Mouse (Mus musculus) heart, adult 11 months (tissue): ENCODE data around the gene Oca2.

Experiments used
- DNase-seq: peaks from one replicate; pipeline ENCODE4 v3.0.0; 2022

The Oca2 gene

DNA sequence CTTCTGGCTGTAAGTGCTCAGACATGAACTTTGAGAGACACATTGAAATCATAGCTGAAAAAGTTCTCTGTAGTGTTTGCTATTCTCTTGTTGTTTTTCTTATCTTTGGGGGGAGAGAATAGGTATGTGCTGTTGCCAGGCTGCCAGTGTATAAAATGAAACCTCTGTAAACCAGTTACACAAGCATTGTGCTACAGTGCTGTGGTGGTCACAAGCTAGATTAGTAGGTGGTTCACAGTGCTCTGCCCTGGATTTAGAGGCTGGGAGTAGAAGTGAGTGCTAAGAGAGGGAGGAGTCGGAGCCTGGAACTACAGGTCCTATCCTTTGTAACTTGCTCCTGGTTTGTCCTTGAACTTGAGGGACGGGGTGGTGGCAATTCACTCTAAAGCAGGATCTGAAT, 148.7 kb downstream of the Oca2 start:
- DNase-seq: no peak

- DNase-seq: no peak
Measured at GRCm38 (mm10) chr7:56418182-56418836, 178.7 kb downstream of the Oca2 start.

DNA sequence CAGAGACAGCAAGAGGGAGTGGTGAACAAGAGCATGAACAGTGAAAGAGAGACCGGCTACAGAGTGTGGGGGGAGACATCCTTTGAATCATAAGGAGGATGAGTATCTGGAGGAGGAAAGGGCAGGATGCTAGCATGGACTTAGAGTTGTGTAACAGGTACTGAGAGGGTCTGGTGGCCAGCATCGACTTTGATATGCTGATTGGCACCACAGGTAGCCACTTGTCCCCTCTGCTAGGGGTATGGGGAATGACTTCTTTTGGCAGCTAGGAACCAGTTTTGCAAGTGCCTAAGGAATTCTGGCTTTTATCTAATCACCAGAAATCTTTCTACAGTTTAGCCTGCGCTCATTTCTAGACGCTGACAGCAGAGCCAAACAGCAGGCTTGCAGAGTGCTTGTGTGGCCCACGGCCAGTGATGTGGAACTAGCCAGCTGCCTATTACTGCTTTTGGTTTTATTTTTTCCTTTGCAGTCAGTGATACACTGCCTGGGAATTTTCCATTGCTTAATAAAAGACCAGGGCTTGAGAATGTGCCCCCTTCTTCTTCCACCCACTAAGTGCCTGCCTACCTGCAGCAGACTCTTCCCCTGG, 179.8 kb downstream of the Oca2 start:
- peak; percentile 91 for DNase-seq

DNA sequence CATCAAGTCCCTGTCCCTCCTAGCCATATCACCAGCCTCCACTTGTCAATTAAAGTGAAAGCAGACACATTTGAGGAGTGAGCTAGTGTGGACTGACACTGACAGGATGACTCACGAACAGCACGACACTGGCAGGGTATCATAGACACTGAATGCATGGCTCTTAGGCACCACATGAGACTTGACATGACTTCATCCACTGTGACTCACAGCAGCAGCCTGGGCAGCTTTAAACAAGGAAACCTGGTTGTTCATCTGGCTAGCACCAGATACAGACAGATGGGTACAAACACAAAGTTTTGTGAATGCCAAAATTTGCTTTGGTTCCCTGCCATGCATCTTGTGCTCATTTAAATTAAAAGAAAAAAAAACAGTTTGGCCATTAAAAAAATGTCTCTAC, 182.4 kb downstream of the Oca2 start:
- DNase-seq: no peak

GRCm38 (mm10) chr7:56423548-56423947, 184.0 kb downstream of the Oca2 start:
- no peak for DNase-seq

- DNase-seq: no peak
Measured at GRCm38 (mm10) chr7:56460814-56461520, 221.4 kb downstream of the Oca2 start.

GRCm38 (mm10) chr7:56498242-56498641, 258.7 kb downstream of the Oca2 start:
- DNase-seq: no peak

- no peak for DNase-seq
Measured at GRCm38 (mm10) chr7:56499319-56499718, 259.8 kb downstream of the Oca2 start.

- no peak for DNase-seq
Measured at GRCm38 (mm10) chr7:56499767-56500166, 260.2 kb downstream of the Oca2 start.

- DNase-seq: no peak
Measured at GRCm38 (mm10) chr7:56500438-56500837, 260.9 kb downstream of the Oca2 start.

- DNase-seq: peak; percentile 36
Measured at GRCm38 (mm10) chr7:56518581-56518980, 279.0 kb downstream of the Oca2 start.

- DNase-seq: peak; percentile 55
Measured at GRCm38 (mm10) chr7:56519741-56520140, 280.2 kb downstream of the Oca2 start.

- DNase-seq: no peak
Measured at GRCm38 (mm10) chr7:56534856-56535255, 295.3 kb downstream of the Oca2 start.

GRCm38 (mm10) chr7:56549226-56549625, 309.7 kb downstream of the Oca2 start:
- no peak for DNase-seq

DNA sequence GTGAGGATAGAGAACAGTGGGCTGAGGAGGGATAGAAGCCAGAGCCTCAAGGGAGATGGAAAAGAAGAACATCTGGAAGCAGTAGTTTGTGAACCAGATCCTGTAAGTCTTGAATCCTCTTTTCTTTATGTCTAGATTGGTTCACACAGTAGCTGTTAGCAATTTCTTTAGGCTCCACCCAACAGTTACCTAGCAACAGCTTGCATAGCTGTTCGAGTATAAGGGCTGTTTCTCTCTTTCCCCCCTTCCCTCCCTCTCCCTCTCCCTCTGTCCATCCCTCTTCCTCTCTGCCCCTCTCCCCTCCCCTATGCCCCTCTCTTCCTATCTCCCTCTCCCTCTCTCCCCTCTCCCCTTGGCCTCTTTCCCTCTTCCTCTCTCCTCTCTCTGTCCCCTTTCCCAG, 312.2 kb downstream of the Oca2 start:
- no peak for DNase-seq
